Mouse (Mus musculus): ENCODE data around the gene Arfgap3. TPM values are rescaled to one million over a fixed set of nuclear protein-coding genes. Genes with fewer than 3 reads are reported as not detected.
"Not testable (repeated sequence)": the region's sequence is repeated elsewhere in the genome, so short reads cannot be mapped to it uniquely, and the experiment has no call there.

Gene Arfgap3
- polyA plus RNA-seq, 1 experiment from 2014 or later: 39.6 TPM

DNA sequence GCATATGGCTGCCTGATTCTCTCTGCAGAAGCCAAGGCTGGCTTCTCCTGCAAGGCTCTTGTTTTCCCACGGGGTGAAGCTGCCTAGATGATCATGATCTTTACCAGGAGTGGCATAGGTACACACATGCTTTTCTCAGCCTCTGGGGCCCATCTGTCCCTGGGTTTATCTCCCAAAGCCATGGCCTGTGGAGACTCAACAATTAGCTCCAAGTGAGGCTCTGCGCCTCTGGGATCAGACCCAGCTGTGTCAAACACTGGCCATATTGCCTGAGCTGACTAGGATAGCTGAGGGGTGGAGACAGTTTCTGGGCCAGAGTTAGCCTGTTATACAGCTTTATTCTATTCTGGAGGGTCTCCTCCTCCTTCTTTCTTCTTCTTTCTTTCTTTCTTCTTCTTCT lies 59.1 kb downstream of the Arfgap3 start:
- Histone ChIP-seq H3K4me1 (peaks cover 7% of the 10 kb centered on the region), H3K36me3 (no peaks in the 10 kb centered on the region), H3K9me3 (no peaks in the 10 kb centered on the region), H3K9ac (replicated peaks) (no peak overlapping the region), H3K27ac (replicated peaks) (no peak overlapping the region), H3K4me3 (no peak overlapping the region), H3K27me3 (no peaks in the 10 kb centered on the region), H3K4me2 (replicated peaks) (no peak overlapping the region)
- ATAC-seq (replicated peaks): no peak
- WGBS: 80% methylated on average over 2 of the region's 2 CpGs

DNA sequence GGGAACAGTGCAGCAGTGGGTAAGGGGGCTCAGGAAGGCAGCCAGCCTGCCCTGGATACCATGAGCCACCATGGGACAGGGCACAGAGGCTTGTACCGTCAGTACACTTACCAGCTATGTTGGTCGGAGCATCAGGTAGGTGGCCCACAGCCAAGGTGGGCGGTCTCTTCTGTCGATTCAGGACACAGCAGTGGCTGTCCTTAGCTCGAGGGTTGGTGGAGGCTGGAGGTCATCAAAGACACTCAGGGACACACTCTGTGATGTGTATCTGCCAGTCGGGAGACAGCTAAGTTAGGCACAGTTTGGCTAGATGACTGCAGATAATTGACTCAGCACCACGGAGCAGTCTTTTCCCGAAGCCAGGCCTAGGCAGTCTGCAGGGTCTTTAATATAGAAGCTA lies 65.2 kb downstream of the Arfgap3 start:
- 83% methylated on average over 8 of the region's 8 CpGs for WGBS

DNA sequence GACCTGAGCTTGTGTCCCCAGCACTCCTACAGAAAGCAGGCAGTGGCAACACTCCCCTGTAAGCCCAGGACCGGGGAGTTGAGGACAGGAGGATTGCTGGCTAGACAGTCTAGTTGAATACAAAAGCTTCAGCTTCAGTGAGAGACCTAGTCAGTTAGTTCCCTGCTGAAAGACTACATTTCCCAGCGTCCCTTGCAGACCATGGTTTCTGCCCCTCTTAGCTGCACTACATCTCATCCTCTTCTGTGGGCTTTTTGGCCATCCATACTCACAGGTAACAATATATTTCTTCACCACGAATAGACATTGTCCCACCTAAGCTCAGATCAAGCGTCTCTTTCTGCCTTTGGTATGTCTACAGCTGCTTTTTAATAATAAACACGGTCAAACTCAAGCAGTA lies 67.7 kb downstream of the Arfgap3 start:
- WGBS: 70% methylated on average over 5 of the region's 5 CpGs

More for the DNA sequence above, 65.2 kb downstream of the Arfgap3 start:
- Histone ChIP-seq H3K9ac (replicated peaks) (no peak overlapping the region), H3K27me3 (no peaks in the 10 kb centered on the region), H3K4me2 (replicated peaks) (no peak overlapping the region), H3K4me1 (no peaks in the 10 kb centered on the region), H3K36me3 (no peaks in the 10 kb centered on the region), H3K4me3 (no peak overlapping the region), H3K27ac (replicated peaks) (no peak overlapping the region), H3K9me3 (no peaks in the 10 kb centered on the region)
- no peak for ATAC-seq (replicated peaks)

DNA sequence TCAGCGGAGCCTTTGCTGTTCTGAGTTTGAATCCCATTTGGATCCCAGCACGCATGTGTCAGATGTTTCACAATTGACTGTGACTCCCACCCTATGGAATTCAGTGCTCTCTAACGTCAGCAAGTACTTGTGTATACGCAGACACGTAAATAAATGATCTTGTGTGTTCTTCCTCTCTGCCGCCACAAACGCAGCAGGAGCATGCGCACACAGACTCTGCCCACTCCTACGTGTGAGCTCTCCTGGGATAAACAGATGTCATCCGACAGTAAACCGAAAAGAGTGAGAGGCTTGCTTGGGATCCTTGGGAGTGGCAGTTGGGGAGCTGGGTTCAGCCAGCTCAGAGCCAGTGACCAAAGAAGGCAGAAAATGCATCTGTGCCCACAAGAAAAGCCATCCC lies 68.7 kb downstream of the Arfgap3 start:
- H3K4me3 ChIP-seq: no peak overlapping the region
- no peak for ATAC-seq (replicated peaks)
- no peaks in the 10 kb centered on the region for H3K4me1 ChIP-seq
- H3K9ac ChIP-seq (replicated peaks): no peak overlapping the region
- no peaks in the 10 kb centered on the region for H3K9me3 ChIP-seq
- no peaks in the 10 kb centered on the region for H3K36me3 ChIP-seq
- H3K27me3 ChIP-seq: no peaks in the 10 kb centered on the region
- no peak overlapping the region for H3K4me2 ChIP-seq (replicated peaks)
- WGBS: 82% methylated on average over 11 of the region's 11 CpGs
- no peak overlapping the region for H3K27ac ChIP-seq (replicated peaks)

More for the DNA sequence above, 67.7 kb downstream of the Arfgap3 start:
- Histone ChIP-seq H3K9me3 (no peaks in the 10 kb centered on the region), H3K4me2 (replicated peaks) (no peak overlapping the region), H3K27ac (replicated peaks) (no peak overlapping the region), H3K4me3 (no peak overlapping the region), H3K27me3 (no peaks in the 10 kb centered on the region), H3K36me3 (no peaks in the 10 kb centered on the region), H3K9ac (replicated peaks) (no peak overlapping the region), H3K4me1 (no peaks in the 10 kb centered on the region)
- no peak for ATAC-seq (replicated peaks)

DNA sequence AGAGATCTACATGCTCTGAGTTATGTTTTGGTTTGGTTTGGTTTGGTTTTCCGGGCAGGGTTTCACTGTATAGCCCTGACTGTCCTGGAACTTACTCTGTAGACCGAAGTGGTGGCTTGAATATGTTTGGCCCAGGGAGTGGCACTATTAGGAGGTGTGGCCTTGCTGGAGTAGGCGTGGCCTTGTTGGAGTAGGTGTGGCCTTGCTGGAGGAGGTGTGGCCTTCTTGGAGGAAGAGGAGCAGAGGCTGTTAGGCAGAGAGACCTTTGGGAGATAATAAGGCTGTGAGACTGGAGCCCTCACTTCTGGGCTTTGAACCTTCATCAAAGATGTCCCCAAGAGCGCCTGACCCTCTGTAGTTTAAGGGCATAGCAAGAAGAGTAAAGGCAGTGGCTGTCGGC lies 71.5 kb downstream of the Arfgap3 start:
- H3K27me3 ChIP-seq: no peaks in the 10 kb centered on the region
- H3K36me3 ChIP-seq: no peaks in the 10 kb centered on the region
- no peak for ATAC-seq (replicated peaks)
- WGBS: 87% methylated on average over 5 of the region's 5 CpGs
- no peak overlapping the region for H3K4me2 ChIP-seq (replicated peaks)
- H3K9ac ChIP-seq (replicated peaks): no peak overlapping the region
- H3K4me3 ChIP-seq: no peak overlapping the region
- no peak overlapping the region for H3K27ac ChIP-seq (replicated peaks)
- no peaks in the 10 kb centered on the region for H3K9me3 ChIP-seq
- no peaks in the 10 kb centered on the region for H3K4me1 ChIP-seq

DNA sequence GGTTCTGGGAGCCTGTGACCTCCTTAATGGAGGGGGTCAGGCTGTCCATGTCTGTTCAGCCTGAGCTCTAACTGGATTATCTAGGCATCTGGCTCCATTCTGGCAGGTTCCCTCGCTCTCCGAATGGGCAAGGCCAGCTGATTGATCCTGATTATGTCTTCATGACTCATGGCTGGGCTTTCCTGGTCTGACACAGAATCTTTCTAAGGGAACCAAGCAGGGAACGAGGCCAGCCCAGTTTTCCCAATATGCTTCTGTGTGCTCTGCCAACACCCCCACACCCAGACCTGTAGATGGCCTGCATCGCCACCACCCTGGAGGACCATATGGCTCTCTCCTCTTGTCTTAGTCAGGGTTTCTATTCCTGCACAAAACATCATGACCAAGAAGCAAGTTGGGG lies 72.6 kb downstream of the Arfgap3 start:
- Histone ChIP-seq H3K9ac (replicated peaks) (no peak overlapping the region), H3K4me3 (no peak overlapping the region), H3K4me2 (replicated peaks) (no peak overlapping the region), H3K4me1 (no peaks in the 10 kb centered on the region), H3K27ac (replicated peaks) (no peak overlapping the region), H3K27me3 (no peaks in the 10 kb centered on the region), H3K9me3 (no peaks in the 10 kb centered on the region), H3K36me3 (no peaks in the 10 kb centered on the region)
- no peak for ATAC-seq (replicated peaks)
- 90% methylated on average over 4 of the region's 4 CpGs for WGBS

DNA sequence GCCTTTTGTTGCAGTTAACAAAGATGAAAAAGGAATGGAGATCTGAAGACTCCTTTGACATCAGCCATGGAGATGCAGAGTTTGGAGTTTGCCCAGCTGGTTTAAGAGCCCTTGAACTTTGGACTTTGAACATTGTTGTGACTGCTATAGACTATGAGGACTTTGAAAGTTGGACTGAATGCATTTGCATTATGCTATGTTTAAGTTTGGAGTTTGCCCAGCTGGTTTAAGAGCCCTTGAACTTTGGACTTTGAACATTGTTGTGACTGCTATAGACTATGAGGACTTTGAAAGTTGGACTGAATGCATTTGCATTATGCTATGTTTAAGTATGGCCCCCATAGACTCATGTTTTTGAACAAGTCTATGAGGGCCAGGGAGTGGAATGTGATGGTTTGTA lies 75.8 kb downstream of the Arfgap3 start:
- not testable (repeated sequence) for H3K4me2 ChIP-seq (replicated peaks); H3K27me3 ChIP-seq; H3K4me1 ChIP-seq; H3K9ac ChIP-seq (replicated peaks); ATAC-seq (replicated peaks); H3K4me3 ChIP-seq; H3K36me3 ChIP-seq; H3K27ac ChIP-seq (replicated peaks); H3K9me3 ChIP-seq

DNA sequence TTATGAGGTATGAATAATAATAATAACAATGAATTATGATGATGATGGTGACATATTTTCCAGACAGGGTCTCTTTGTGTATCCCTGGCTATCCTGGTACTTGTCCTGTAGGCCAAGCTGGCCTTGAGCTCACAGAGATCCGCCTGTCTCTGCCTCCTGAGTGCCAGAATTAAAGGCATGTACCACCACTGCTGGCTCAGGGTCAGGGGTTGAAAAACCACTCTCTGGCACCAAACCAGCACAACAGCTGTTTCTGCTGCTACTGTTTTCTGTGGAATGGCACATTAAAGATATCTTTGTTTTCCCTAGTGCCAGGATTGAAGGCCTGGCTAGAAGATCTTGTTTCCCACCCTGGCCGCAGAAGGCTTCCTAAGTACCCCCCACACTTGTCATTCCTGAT lies 77.0 kb downstream of the Arfgap3 start:
- no peak for ATAC-seq (replicated peaks)
- no peak overlapping the region for H3K9ac ChIP-seq (replicated peaks)
- no peaks in the 10 kb centered on the region for H3K9me3 ChIP-seq

DNA sequence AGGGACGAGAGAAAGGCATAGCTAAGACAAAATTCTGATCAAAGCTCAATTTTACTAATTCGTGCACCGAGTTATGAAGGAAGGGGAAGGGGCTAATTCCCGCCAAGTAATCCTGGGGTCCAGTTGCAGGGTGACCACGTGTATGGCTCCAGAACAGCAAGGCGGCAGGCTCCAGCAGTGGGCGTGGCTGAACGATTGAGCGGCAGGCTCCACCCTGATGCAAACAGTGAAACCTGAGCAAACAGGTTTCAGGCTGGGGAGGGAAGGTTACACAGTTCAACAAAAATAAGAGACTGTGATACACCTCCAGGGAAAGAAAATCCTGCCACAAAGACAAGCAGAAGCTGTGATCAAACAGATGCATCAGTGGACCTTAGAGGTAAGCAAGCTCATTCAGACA lies 78.8 kb downstream of the Arfgap3 start:
- H3K4me3 ChIP-seq; H3K9me3 ChIP-seq; H3K27ac ChIP-seq (replicated peaks); H3K4me2 ChIP-seq (replicated peaks); ATAC-seq (replicated peaks); H3K4me1 ChIP-seq; H3K36me3 ChIP-seq; H3K9ac ChIP-seq (replicated peaks); H3K27me3 ChIP-seq: not testable (repeated sequence)
- WGBS: 35% methylated on average over 9 of the region's 9 CpGs

More for the DNA sequence above, 77.0 kb downstream of the Arfgap3 start:
- no peaks in the 10 kb centered on the region for H3K27me3 ChIP-seq
- 87% methylated on average over 2 of the region's 2 CpGs for WGBS
- H3K4me3 ChIP-seq: no peak overlapping the region
- no peak overlapping the region for H3K4me2 ChIP-seq (replicated peaks)
- no peaks in the 10 kb centered on the region for H3K4me1 ChIP-seq
- H3K27ac ChIP-seq (replicated peaks): no peak overlapping the region
- no peaks in the 10 kb centered on the region for H3K36me3 ChIP-seq

DNA sequence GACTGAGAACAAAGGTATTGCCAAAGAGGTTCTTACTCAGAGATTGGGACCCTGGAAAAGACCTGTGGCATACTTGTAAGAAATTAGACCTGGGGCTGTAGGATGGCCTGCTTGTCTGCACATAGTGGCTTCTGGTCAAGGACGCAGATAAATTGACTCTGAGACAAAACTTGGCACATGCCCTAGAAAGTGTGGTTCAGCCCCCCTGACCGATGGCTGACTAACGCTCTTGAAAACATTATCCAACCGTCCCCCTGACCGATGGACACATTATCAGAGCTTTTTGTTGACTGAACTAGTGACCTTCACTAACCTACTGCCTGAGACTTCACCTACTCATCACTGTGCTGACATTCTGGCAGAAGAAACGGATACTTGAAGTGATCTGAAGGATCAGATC lies 80.1 kb downstream of the Arfgap3 start:
- not testable (repeated sequence) for H3K4me2 ChIP-seq (replicated peaks); H3K36me3 ChIP-seq; H3K4me1 ChIP-seq; ATAC-seq (replicated peaks); H3K9me3 ChIP-seq; H3K9ac ChIP-seq (replicated peaks); H3K27ac ChIP-seq (replicated peaks); H3K27me3 ChIP-seq; H3K4me3 ChIP-seq
- WGBS: 92% methylated on average over 6 of the region's 6 CpGs

DNA sequence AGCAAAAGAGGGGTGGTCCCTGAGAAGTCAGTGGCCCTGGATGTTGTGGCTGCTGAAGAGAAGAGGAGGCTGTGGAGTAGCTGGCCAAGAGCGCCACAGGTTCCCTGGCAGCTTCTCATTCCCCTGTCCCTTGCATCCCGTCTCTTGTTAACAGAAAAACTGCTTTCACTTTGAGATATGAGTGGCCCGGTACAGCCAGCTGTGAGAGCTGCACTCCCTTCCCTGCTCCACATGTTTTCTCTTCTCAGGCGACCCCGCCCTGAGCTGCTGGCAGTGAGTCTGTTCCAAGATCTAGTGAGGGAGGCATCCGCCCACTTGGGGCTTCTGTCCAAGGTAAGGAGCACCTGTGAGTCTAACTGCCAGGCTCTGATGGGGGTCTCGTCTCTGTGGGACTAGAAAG lies 81.6 kb downstream of the Arfgap3 start:
- H3K9me3 ChIP-seq; H3K27ac ChIP-seq (replicated peaks); H3K36me3 ChIP-seq; H3K4me1 ChIP-seq; ATAC-seq (replicated peaks); H3K4me2 ChIP-seq (replicated peaks); H3K4me3 ChIP-seq; H3K9ac ChIP-seq (replicated peaks); H3K27me3 ChIP-seq: not testable (repeated sequence)
- 82% methylated on average over 7 of the region's 7 CpGs for WGBS

DNA sequence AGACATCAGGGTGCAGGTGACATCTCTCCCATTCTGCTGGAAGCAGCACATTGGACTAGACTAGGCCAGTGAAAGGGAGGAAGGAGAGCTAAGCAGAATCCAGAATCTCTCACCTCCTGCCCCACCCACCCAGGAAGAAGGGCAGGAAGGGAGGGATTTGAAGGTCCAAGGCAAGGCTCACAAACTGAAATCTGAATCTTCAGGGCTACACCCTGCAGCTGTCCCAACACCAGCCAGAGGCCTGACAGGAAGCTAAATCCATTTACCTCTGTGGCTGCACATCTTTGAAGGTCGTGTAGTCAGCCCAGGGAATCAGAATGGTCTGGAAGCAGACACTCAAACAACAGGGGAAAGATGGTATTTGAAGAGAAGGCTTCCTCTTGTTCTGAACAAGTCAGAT lies 84.8 kb downstream of the Arfgap3 start:
- no peak for ATAC-seq (replicated peaks)
- Histone ChIP-seq H3K4me1 (no peaks in the 10 kb centered on the region), H3K27me3 (no peaks in the 10 kb centered on the region), H3K27ac (replicated peaks) (no peak overlapping the region), H3K4me3 (no peak overlapping the region), H3K9me3 (no peaks in the 10 kb centered on the region), H3K36me3 (no peaks in the 10 kb centered on the region), H3K9ac (replicated peaks) (no peak overlapping the region), H3K4me2 (replicated peaks) (no peak overlapping the region)
- WGBS: 37% methylated on average over 1 of the region's 1 CpGs

DNA sequence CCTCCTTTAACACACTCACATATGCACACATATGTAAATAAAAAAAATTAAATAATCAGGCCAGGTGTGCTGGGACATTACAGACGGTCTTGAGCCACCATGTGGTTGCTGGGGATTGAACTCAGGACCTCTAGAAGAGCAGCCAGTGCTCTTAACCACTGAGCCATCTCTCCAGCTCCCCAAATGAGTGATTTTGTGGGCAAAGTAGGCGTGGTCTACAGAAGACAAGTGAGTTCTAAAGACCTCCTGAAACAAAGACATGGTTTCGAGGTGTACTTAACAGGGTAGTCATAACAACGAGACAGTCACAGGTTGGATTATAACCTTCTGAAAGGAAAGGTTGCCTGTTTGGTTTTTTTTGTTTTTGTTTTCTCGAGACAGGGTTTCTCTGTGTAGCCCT lies 86.6 kb downstream of the Arfgap3 start:
- no peak overlapping the region for H3K4me2 ChIP-seq (replicated peaks)
- H3K27ac ChIP-seq (replicated peaks): no peak overlapping the region
- 75% methylated on average over 5 of the region's 5 CpGs for WGBS
- no peaks in the 10 kb centered on the region for H3K36me3 ChIP-seq
- no peaks in the 10 kb centered on the region for H3K27me3 ChIP-seq
- H3K9me3 ChIP-seq: no peaks in the 10 kb centered on the region
- H3K9ac ChIP-seq (replicated peaks): no peak overlapping the region
- no peaks in the 10 kb centered on the region for H3K4me1 ChIP-seq
- no peak overlapping the region for H3K4me3 ChIP-seq
- no peak for ATAC-seq (replicated peaks)
